Mouse (Mus musculus): ENCODE measurements at regions not wholly inside any gene's neighbourhood (a gene's known extent, or its start where the extent isn't known, plus 50 kb on each side); places are given as distances from the start of the nearest gene placed in this dataset.

GRCm38 (mm10) chr8:25353822-25354770 is 529.9 kb upstream of the Adam5 start:
- TF ChIP-seq CTCF (IDR thresholded peaks at IDR 0.05; ENCODE audit: low read depth) (no peak), EP300 (IDR thresholded peaks at IDR 0.05; ENCODE audit: low read depth) (no peak)
- WGBS, result 11% methylated on average over 27 of the region's 27 CpGs
- no peak overlapping the region for H3K9ac ChIP-seq (replicated peaks; ENCODE audit: low read depth, low read length)

GRCm38 (mm10) chr8:25353405-25353804 is 529.2 kb upstream of the Adam5 start:
- Histone ChIP-seq H3K4me1 (ENCODE audit: control insufficient read depth, insufficient read depth) (0 out of 2 replicates have a peak, but pooled peaks cover 5% of the 10 kb centered on the region), H3K9ac (replicated peaks; ENCODE audit: low read depth, low read length) (no peak overlapping the region), H3K9me3 (replicated peaks; ENCODE audit: control insufficient read depth, low read length) (0 out of 2 replicates have a peak, but pooled peaks cover 5% of the 10 kb centered on the region), H3K4me2 (ENCODE audit: low read depth, low read length) (peak overlapping the region; percentile 49; the same call in 1 of the 2 replicates), H3K27ac (ENCODE audit: low read depth) (no peak overlapping the region), H3K36me3 (replicated peaks; ENCODE audit: control insufficient read depth, insufficient read depth, low read length) (no peaks in the 10 kb centered on the region), H3K27me3 (ENCODE audit: control insufficient read depth, insufficient read depth, low read length) (0 out of 2 replicates have a peak, but pooled peaks cover 5% of the 10 kb centered on the region), H3K4me3 (ENCODE audit: low read depth, low read length) (no peak overlapping the region)
- ATAC-seq (ENCODE audit: insufficient read depth, low read depth), result no peak
- DNase-seq (ENCODE audit: low spot score), result no peak
- 61% methylated on average over 7 of the region's 7 CpGs for WGBS
- TF ChIP-seq CTCF (IDR thresholded peaks at IDR 0.05; ENCODE audit: low read depth) (no peak), EP300 (IDR thresholded peaks at IDR 0.05; ENCODE audit: low read depth) (no peak)

More at GRCm38 (mm10) chr8:25353822-25354770, 529.9 kb upstream of the Adam5 start:
- H3K4me1 ChIP-seq (ENCODE audit: control insufficient read depth, insufficient read depth), result 0 out of 2 replicates have a peak, but pooled peaks cover 5% of the 10 kb centered on the region
- no peak overlapping the region for H3K27ac ChIP-seq (ENCODE audit: low read depth)
- no peaks in the 10 kb centered on the region for H3K36me3 ChIP-seq (replicated peaks; ENCODE audit: control insufficient read depth, insufficient read depth, low read length)
- 0 out of 2 replicates have a peak, but pooled peaks cover 5% of the 10 kb centered on the region for H3K9me3 ChIP-seq (replicated peaks; ENCODE audit: control insufficient read depth, low read length)
- no peak for DNase-seq (ENCODE audit: low spot score)
- 0 out of 2 replicates have a peak, but pooled peaks cover 5% of the 10 kb centered on the region for H3K27me3 ChIP-seq (ENCODE audit: control insufficient read depth, insufficient read depth, low read length)
- H3K4me2 ChIP-seq (ENCODE audit: low read depth, low read length), result peak overlapping the region; percentile 49
- ATAC-seq (ENCODE audit: insufficient read depth, low read depth), result no peak
- peak overlapping the region; percentile 9 for H3K4me3 ChIP-seq (ENCODE audit: low read depth, low read length)

GRCm38 (mm10) chr8:25348003-25348683 is 524.0 kb upstream of the Adam5 start:
- no peaks in the 10 kb centered on the region for H3K4me1 ChIP-seq (ENCODE audit: control insufficient read depth, insufficient read depth)
- 82% methylated on average over 10 of the region's 10 CpGs for WGBS
- ATAC-seq (ENCODE audit: insufficient read depth, low read depth), result no peak
- no peak for DNase-seq (ENCODE audit: low spot score)
- H3K4me2 ChIP-seq (ENCODE audit: low read depth, low read length), result no peak overlapping the region
- no peak overlapping the region for H3K4me3 ChIP-seq (ENCODE audit: low read depth, low read length)
- no peaks in the 10 kb centered on the region for H3K9me3 ChIP-seq (replicated peaks; ENCODE audit: control insufficient read depth, low read length)
- no peaks in the 10 kb centered on the region for H3K36me3 ChIP-seq (replicated peaks; ENCODE audit: control insufficient read depth, insufficient read depth, low read length)
- H3K27me3 ChIP-seq (ENCODE audit: control insufficient read depth, insufficient read depth, low read length), result no peaks in the 10 kb centered on the region
- H3K9ac ChIP-seq (replicated peaks; ENCODE audit: low read depth, low read length), result no peak overlapping the region
- H3K27ac ChIP-seq (ENCODE audit: low read depth), result no peak overlapping the region
- no peak for TF ChIP-seq EP300 (IDR thresholded peaks at IDR 0.05; ENCODE audit: low read depth)
- TF ChIP-seq CTCF (IDR thresholded peaks at IDR 0.05; ENCODE audit: low read depth), result no peak

GRCm38 (mm10) chr8:25343160-25343602 is 519.0 kb upstream of the Adam5 start:
- Histone ChIP-seq H3K9me3 (replicated peaks; ENCODE audit: control insufficient read depth, low read length) (no peaks in the 10 kb centered on the region), H3K4me2 (ENCODE audit: low read depth, low read length) (no peak overlapping the region)

GRCm38 (mm10) chr8:25342501-25342900 is 518.3 kb upstream of the Adam5 start:
- TF ChIP-seq EP300 (IDR thresholded peaks at IDR 0.05; ENCODE audit: low read depth) (no peak), CTCF (IDR thresholded peaks at IDR 0.05; ENCODE audit: low read depth) (no peak)
- peak overlapping the region; percentile 23; the same call in 1 of the 2 replicates for H3K27ac ChIP-seq (ENCODE audit: low read depth)

More at GRCm38 (mm10) chr8:25343160-25343602, 519.0 kb upstream of the Adam5 start:
- DNase-seq (ENCODE audit: low spot score), result peak; percentile 32
- Histone ChIP-seq H3K36me3 (replicated peaks; ENCODE audit: control insufficient read depth, insufficient read depth, low read length) (no peaks in the 10 kb centered on the region), H3K9ac (replicated peaks; ENCODE audit: low read depth, low read length) (no peak overlapping the region), H3K4me3 (ENCODE audit: low read depth, low read length) (no peak overlapping the region), H3K4me1 (ENCODE audit: control insufficient read depth, insufficient read depth) (no peaks in the 10 kb centered on the region), H3K27me3 (ENCODE audit: control insufficient read depth, insufficient read depth, low read length) (no peaks in the 10 kb centered on the region), H3K27ac (ENCODE audit: low read depth) (peak overlapping the region; percentile 23; the same call in 1 of the 2 replicates)
- ATAC-seq (ENCODE audit: insufficient read depth, low read depth), result peak; percentile 68
- no peak for TF ChIP-seq EP300 (IDR thresholded peaks at IDR 0.05; ENCODE audit: low read depth)
- WGBS, result 72% methylated on average over 10 of the region's 10 CpGs

More at GRCm38 (mm10) chr8:25342501-25342900, 518.3 kb upstream of the Adam5 start:
- H3K36me3 ChIP-seq (replicated peaks; ENCODE audit: control insufficient read depth, insufficient read depth, low read length), result no peaks in the 10 kb centered on the region
- H3K4me2 ChIP-seq (ENCODE audit: low read depth, low read length), result no peak overlapping the region
- H3K4me1 ChIP-seq (ENCODE audit: control insufficient read depth, insufficient read depth), result no peaks in the 10 kb centered on the region
- ATAC-seq (ENCODE audit: insufficient read depth, low read depth) (no peak), DNase-seq (ENCODE audit: low spot score) (no peak)
- H3K4me3 ChIP-seq (ENCODE audit: low read depth, low read length), result no peak overlapping the region
- no peak overlapping the region for H3K9ac ChIP-seq (replicated peaks; ENCODE audit: low read depth, low read length)
- 69% methylated on average over 5 of the region's 5 CpGs for WGBS
- H3K9me3 ChIP-seq (replicated peaks; ENCODE audit: control insufficient read depth, low read length), result no peaks in the 10 kb centered on the region
- no peaks in the 10 kb centered on the region for H3K27me3 ChIP-seq (ENCODE audit: control insufficient read depth, insufficient read depth, low read length)
